Mouse (Mus musculus): ENCODE measurements at regions not wholly inside any gene's neighbourhood (a gene's known extent, or its start where the extent isn't known, plus 50 kb on each side); places are given as distances from the start of the nearest gene placed in this dataset.
A peak's percentile ranks its signal among the peaks of the same experiment; 100 is the strongest.

- no peak for ATAC-seq (replicated peaks; ENCODE audit: low FRiP score, low TSS enrichment, poor library complexity, severe bottlenecking)
Measured at GRCm38 (mm10) chr7:71498123-71498522, 146.8 kb upstream of the Gm10295 start.

GRCm38 (mm10) chr7:71491128-71491527 lies 139.8 kb upstream of the Gm10295 start:
- no peak for ATAC-seq (replicated peaks; ENCODE audit: low FRiP score, low TSS enrichment, poor library complexity, severe bottlenecking)

- ATAC-seq (replicated peaks; ENCODE audit: low FRiP score, low TSS enrichment, poor library complexity, severe bottlenecking): no peak
Measured at GRCm38 (mm10) chr7:71488016-71488650, 136.8 kb upstream of the Gm10295 start.

GRCm38 (mm10) chr7:71475383-71475782 lies 124.1 kb upstream of the Gm10295 start:
- ATAC-seq (replicated peaks; ENCODE audit: low FRiP score, low TSS enrichment, poor library complexity, severe bottlenecking): no peak

- ATAC-seq (replicated peaks; ENCODE audit: low FRiP score, low TSS enrichment, poor library complexity, severe bottlenecking): no peak
Measured at GRCm38 (mm10) chr7:71472384-71473141, 121.3 kb upstream of the Gm10295 start.

GRCm38 (mm10) chr7:71471658-71472383 lies 120.5 kb upstream of the Gm10295 start:
- ATAC-seq (replicated peaks; ENCODE audit: low FRiP score, low TSS enrichment, poor library complexity, severe bottlenecking): peak; percentile 81

GRCm38 (mm10) chr7:71471319-71471657 lies 120.0 kb upstream of the Gm10295 start:
- ATAC-seq (replicated peaks; ENCODE audit: low FRiP score, low TSS enrichment, poor library complexity, severe bottlenecking): no peak

- no peak for ATAC-seq (replicated peaks; ENCODE audit: low FRiP score, low TSS enrichment, poor library complexity, severe bottlenecking)
Measured at GRCm38 (mm10) chr7:71470418-71470817, 119.1 kb upstream of the Gm10295 start.

GRCm38 (mm10) chr7:71469951-71470350 lies 118.7 kb upstream of the Gm10295 start:
- ATAC-seq (replicated peaks; ENCODE audit: low FRiP score, low TSS enrichment, poor library complexity, severe bottlenecking): no peak

GRCm38 (mm10) chr7:71467436-71468127 lies 116.3 kb upstream of the Gm10295 start:
- ATAC-seq (replicated peaks; ENCODE audit: low FRiP score, low TSS enrichment, poor library complexity, severe bottlenecking): no peak

GRCm38 (mm10) chr7:71464127-71464526 lies 112.8 kb upstream of the Gm10295 start:
- ATAC-seq (replicated peaks; ENCODE audit: low FRiP score, low TSS enrichment, poor library complexity, severe bottlenecking): no peak

GRCm38 (mm10) chr7:71463565-71463964 lies 112.3 kb upstream of the Gm10295 start:
- no peak for ATAC-seq (replicated peaks; ENCODE audit: low FRiP score, low TSS enrichment, poor library complexity, severe bottlenecking)

- ATAC-seq (replicated peaks; ENCODE audit: low FRiP score, low TSS enrichment, poor library complexity, severe bottlenecking): peak; percentile 52
Measured at GRCm38 (mm10) chr7:71459805-71460204, 108.5 kb upstream of the Gm10295 start.

- ATAC-seq (replicated peaks; ENCODE audit: low FRiP score, low TSS enrichment, poor library complexity, severe bottlenecking): no peak
Measured at GRCm38 (mm10) chr7:71458104-71458754, 106.9 kb upstream of the Gm10295 start.

- ATAC-seq (replicated peaks; ENCODE audit: low FRiP score, low TSS enrichment, poor library complexity, severe bottlenecking): no peak
Measured at GRCm38 (mm10) chr7:71457409-71458103, 106.3 kb upstream of the Gm10295 start.

GRCm38 (mm10) chr7:71456421-71456820 lies 105.1 kb upstream of the Gm10295 start:
- ATAC-seq (replicated peaks; ENCODE audit: low FRiP score, low TSS enrichment, poor library complexity, severe bottlenecking): no peak

GRCm38 (mm10) chr7:71440330-71441240 lies 89.3 kb upstream of the Gm10295 start:
- ATAC-seq (replicated peaks; ENCODE audit: low FRiP score, low TSS enrichment, poor library complexity, severe bottlenecking): no peak

GRCm38 (mm10) chr7:71425982-71426381 lies 74.7 kb upstream of the Gm10295 start:
- no peak for ATAC-seq (replicated peaks; ENCODE audit: low FRiP score, low TSS enrichment, poor library complexity, severe bottlenecking)

All from megakaryocyte-erythroid progenitor cell, adult 5-6 weeks (primary cell).